Mouse (Mus musculus) frontal cortex, postnatal 36 days (tissue): ENCODE measurements around the gene Cdc42ep2.

ENCODE experiments used
- DNase-seq, 2 experiments: peaks; one replicate each; pipeline ENCODE4 v3.0.0; 2022; ENCODE audit warnings: low spot score in 2 of 2

Gene Cdc42ep2

GRCm38 (mm10) chr19:5874391-5874968 lies 50.1 kb downstream of the Cdc42ep2 start:
- no peak for DNase-seq

- DNase-seq: no peak
Observed at GRCm38 (mm10) chr19:5872931-5873556, 51.6 kb downstream of the Cdc42ep2 start.

GRCm38 (mm10) chr19:5872528-5872927 lies 52.1 kb downstream of the Cdc42ep2 start:
- DNase-seq: no peak

- no peak for DNase-seq
Observed at GRCm38 (mm10) chr19:5871683-5872082, 52.9 kb downstream of the Cdc42ep2 start.

- DNase-seq: no peak
Observed at GRCm38 (mm10) chr19:5871273-5871672, 53.3 kb downstream of the Cdc42ep2 start.

GRCm38 (mm10) chr19:5868096-5868495 lies 56.5 kb downstream of the Cdc42ep2 start:
- no peak for DNase-seq
